Mouse (Mus musculus): ENCODE results near the gene Cd80. TPM values are rescaled to one million over a fixed set of nuclear protein-coding genes. Genes with fewer than 3 reads are reported as not detected.

Gene Cd80
- total and polyA plus RNA-seq, 2 experiments from 2014 or later, result 0.33 TPM

DNA sequence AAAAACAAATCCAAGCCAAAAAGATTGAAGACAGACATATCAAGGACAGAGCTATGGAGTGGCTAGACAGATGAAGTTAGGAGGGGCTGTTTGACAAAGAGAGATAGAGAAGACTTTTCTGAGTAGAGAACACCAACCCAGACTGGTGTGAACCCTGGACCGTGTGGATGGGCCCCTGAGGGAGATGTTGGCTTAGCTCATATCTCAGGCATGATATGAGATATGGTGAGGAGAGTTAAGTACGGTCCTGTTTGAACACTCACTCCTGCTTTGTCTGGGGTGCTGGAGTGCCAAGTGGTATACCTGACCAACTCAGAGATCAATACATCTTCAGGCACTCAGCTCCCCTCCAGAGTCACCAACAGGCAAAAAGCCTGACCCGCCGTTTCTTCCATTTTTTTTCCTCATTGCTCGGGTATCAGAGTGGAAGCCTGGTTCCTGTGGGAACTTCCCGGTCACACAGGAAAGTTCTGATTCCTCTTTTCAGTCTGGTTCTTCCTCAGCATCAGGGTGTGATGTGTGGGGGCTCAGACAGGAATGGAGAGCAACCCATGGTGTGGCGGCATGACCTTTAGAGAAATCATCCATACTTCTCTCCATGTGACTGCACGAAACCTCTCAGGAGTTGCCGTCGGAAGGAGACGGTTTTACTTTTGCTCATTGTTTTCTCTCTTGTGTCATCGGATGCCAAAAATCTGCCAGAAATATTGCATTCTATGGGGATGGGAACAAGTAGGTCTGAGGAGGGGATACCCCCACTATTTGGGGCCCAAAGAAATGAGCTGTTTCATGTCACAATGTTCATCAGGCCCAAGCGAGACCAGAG, 11.9 kb downstream of the Cd80 start:
- no peak overlapping the region for H3K4me2 ChIP-seq (ENCODE audit: low read depth, low read length, poor library complexity, severe bottlenecking)
- H3K27me3 ChIP-seq (ENCODE audit: insufficient read depth, low read length), result no peaks in the 10 kb centered on the region
- DNase-seq (ENCODE audit: low spot score), result no peak
- H3K9me3 ChIP-seq (ENCODE audit: low read length), result no peaks in the 10 kb centered on the region
- 88% methylated on average over 13 of the region's 13 CpGs for WGBS
- H3K36me3 ChIP-seq (ENCODE audit: insufficient read depth, low read length), result no peaks in the 10 kb centered on the region
- no peak overlapping the region for H3K4me3 ChIP-seq (ENCODE audit: low read depth, low read length)
- no peak for TF ChIP-seq CTCF (IDR thresholded peaks at IDR 0.05)
- no peaks in the 10 kb centered on the region for H3K4me1 ChIP-seq (ENCODE audit: insufficient read depth, low read length)
- ATAC-seq (ENCODE audit: low FRiP score), result no peak
- H3K27ac ChIP-seq (ENCODE audit: low read depth, low read length), result no peak overlapping the region
- H3K9ac ChIP-seq (replicated peaks; ENCODE audit: low read length, poor library complexity, severe bottlenecking), result no peak overlapping the region

DNA sequence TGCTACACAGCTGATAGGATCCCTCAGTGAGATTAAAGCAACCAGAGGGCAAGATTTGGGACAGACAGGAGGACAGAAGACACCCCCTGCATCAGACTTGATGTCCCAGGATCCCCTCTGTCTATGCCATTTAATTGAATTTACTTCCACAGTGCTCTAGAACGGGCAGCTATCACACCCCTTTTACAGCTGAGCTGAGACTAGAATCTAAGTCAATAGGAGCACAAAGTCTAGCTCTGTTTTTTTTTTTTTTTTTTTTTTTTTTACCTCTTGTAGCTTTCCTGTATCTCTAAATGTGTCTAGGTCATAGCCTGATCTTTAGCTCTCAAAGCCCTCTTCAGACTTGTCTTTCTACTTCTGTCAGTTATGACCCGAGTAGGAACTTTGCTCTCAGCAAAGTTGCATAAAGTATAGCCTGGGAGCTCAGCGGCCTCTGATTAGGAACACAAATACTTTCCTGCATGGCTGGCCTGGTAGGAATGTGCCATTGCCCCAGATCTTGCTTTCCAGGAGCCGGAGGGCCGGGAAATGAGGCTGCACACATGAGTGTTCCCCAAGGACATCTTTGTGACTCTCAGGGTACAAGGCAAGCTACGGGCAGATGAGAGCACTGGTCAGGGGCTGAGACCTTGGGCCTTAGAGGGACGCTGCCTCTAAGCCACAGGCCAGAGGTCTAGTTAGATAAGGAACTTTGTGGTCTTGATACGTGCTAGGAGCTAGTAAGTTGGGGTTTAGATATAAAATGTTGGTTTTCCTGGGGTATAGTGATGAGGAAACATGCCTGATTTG, 12.8 kb downstream of the Cd80 start:
- 79% methylated on average over 8 of the region's 8 CpGs for WGBS
- no peaks in the 10 kb centered on the region for H3K9me3 ChIP-seq (ENCODE audit: low read length)
- TF ChIP-seq CTCF (IDR thresholded peaks at IDR 0.05), result no peak
- no peak overlapping the region for H3K4me3 ChIP-seq (ENCODE audit: low read depth, low read length)
- no peak overlapping the region for H3K27ac ChIP-seq (ENCODE audit: low read depth, low read length)
- H3K9ac ChIP-seq (replicated peaks; ENCODE audit: low read length, poor library complexity, severe bottlenecking), result no peak overlapping the region
- H3K36me3 ChIP-seq (ENCODE audit: insufficient read depth, low read length), result no peaks in the 10 kb centered on the region
- no peak overlapping the region for H3K4me2 ChIP-seq (ENCODE audit: low read depth, low read length, poor library complexity, severe bottlenecking)
- no peak for ATAC-seq (ENCODE audit: low FRiP score)
- DNase-seq (ENCODE audit: low spot score), result no peak
- H3K27me3 ChIP-seq (ENCODE audit: insufficient read depth, low read length), result no peaks in the 10 kb centered on the region
- no peaks in the 10 kb centered on the region for H3K4me1 ChIP-seq (ENCODE audit: insufficient read depth, low read length)

DNA sequence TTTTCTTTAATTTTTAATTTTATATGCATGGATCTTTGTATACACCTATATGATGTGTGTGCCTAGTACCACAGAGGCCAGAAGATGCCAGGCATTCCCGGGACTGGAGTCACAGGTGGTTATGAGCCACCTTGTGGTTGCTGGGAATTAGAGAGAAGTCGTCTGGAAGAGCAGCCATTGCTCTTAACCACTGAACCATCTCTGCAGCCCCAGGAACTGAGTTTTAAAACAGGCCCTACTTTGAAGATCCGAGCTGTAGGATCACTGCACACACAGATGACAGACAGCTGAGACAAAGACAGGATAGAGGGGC, 13.3 kb downstream of the Cd80 start:
- no peak for DNase-seq (ENCODE audit: low spot score)
- 24% methylated on average over 3 of the region's 3 CpGs for WGBS
- no peaks in the 10 kb centered on the region for H3K4me1 ChIP-seq (ENCODE audit: insufficient read depth, low read length)
- no peak overlapping the region for H3K4me2 ChIP-seq (ENCODE audit: low read depth, low read length, poor library complexity, severe bottlenecking)
- no peak overlapping the region for H3K27ac ChIP-seq (ENCODE audit: low read depth, low read length)
- ATAC-seq (ENCODE audit: low FRiP score), result no peak
- no peaks in the 10 kb centered on the region for H3K9me3 ChIP-seq (ENCODE audit: low read length)
- no peaks in the 10 kb centered on the region for H3K36me3 ChIP-seq (ENCODE audit: insufficient read depth, low read length)
- no peak overlapping the region for H3K4me3 ChIP-seq (ENCODE audit: low read depth, low read length)
- TF ChIP-seq CTCF (IDR thresholded peaks at IDR 0.05), result peak; percentile 13
- no peaks in the 10 kb centered on the region for H3K27me3 ChIP-seq (ENCODE audit: insufficient read depth, low read length)
- no peak overlapping the region for H3K9ac ChIP-seq (replicated peaks; ENCODE audit: low read length, poor library complexity, severe bottlenecking)

DNA sequence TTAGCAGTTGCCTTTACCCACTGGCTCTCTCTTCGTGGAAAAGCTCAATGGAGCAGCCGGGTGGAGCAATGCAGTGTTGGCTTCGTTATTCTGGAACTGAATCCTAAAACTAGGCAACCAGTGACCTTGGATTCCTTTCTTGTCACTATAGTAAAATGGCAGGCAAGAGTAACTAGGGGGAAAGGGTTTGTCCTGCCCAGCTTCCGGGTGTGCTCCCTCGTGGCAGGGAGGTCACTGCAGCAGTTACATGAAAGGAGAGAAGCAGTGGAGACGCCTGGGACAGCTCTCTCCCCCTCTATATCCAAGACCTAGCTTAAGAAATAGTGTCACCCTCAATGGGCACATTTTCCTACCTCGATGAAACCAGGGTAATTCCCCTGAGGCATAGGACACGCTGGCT, 14.1 kb downstream of the Cd80 start:
- H3K27me3 ChIP-seq (ENCODE audit: insufficient read depth, low read length), result no peaks in the 10 kb centered on the region
- no peak overlapping the region for H3K4me2 ChIP-seq (ENCODE audit: low read depth, low read length, poor library complexity, severe bottlenecking)
- no peaks in the 10 kb centered on the region for H3K36me3 ChIP-seq (ENCODE audit: insufficient read depth, low read length)
- DNase-seq (ENCODE audit: low spot score) (no peak), ATAC-seq (ENCODE audit: low FRiP score) (no peak)
- H3K9ac ChIP-seq (replicated peaks; ENCODE audit: low read length, poor library complexity, severe bottlenecking), result no peak overlapping the region
- H3K27ac ChIP-seq (ENCODE audit: low read depth, low read length), result no peak overlapping the region
- no peaks in the 10 kb centered on the region for H3K4me1 ChIP-seq (ENCODE audit: insufficient read depth, low read length)
- no peak for TF ChIP-seq CTCF (IDR thresholded peaks at IDR 0.05)
- no peaks in the 10 kb centered on the region for H3K9me3 ChIP-seq (ENCODE audit: low read length)
- H3K4me3 ChIP-seq (ENCODE audit: low read depth, low read length), result no peak overlapping the region
- WGBS, result 71% methylated on average over 8 of the region's 8 CpGs

DNA sequence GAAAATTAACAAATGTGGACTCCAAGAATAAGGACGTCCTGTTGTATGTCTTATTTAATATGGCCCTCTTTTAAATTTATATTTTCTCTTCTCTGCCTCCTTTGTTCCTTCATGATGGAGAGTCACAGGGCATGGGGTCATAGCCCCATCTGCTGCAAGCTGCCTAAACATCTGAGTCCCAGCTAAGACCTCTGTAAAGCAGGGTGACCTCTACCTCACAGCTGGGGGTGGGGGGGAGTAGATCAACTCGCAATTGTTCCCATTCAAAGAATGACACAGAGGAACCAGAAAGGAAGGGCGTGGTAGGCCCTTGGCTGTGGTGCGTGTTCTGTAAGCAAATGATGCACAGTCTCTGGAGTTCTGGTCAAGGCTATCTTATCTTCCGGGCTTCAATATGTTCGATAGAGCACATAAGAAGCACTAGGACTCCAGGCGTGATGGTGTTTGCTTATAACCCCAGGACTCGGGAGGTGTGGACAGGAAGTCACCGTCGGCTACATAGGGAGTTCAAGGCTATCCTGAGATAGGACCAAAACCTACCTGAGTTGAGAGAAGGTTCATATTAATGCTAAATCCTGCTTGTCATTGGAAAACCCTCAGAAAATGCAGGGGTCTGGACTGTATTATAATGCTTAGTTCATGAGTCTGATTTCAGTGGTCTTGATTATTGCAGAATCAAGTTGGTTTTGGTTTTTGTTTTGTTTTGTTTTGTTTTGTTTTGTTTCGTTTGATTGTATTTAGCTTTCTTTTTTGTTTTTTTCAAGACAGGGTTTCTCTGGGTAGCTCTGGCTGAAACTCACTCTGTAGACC, 16.5 kb downstream of the Cd80 start:
- no peak overlapping the region for H3K9ac ChIP-seq (replicated peaks; ENCODE audit: low read length, poor library complexity, severe bottlenecking)
- no peak for DNase-seq (ENCODE audit: low spot score)
- no peaks in the 10 kb centered on the region for H3K36me3 ChIP-seq (ENCODE audit: insufficient read depth, low read length)
- no peaks in the 10 kb centered on the region for H3K9me3 ChIP-seq (ENCODE audit: low read length)
- no peak for TF ChIP-seq CTCF (IDR thresholded peaks at IDR 0.05)
- H3K27ac ChIP-seq (ENCODE audit: low read depth, low read length), result no peak overlapping the region
- H3K27me3 ChIP-seq (ENCODE audit: insufficient read depth, low read length), result no peaks in the 10 kb centered on the region
- 86% methylated on average over 11 of the region's 11 CpGs for WGBS
- no peak overlapping the region for H3K4me2 ChIP-seq (ENCODE audit: low read depth, low read length, poor library complexity, severe bottlenecking)
- no peak for ATAC-seq (ENCODE audit: low FRiP score)
- H3K4me3 ChIP-seq (ENCODE audit: low read depth, low read length), result no peak overlapping the region
- no peaks in the 10 kb centered on the region for H3K4me1 ChIP-seq (ENCODE audit: insufficient read depth, low read length)
